Mouse (Mus musculus) kidney, postnatal 36 days (tissue): ENCODE data around the gene Stx8.

ENCODE experiments used
- DNase-seq, 2 experiments: peaks; one replicate each; pipeline ENCODE4 v3.0.0; 2021 to 2022; ENCODE audit warnings: mixed read lengths in 2 of 2

Stx8 gene

DNA sequence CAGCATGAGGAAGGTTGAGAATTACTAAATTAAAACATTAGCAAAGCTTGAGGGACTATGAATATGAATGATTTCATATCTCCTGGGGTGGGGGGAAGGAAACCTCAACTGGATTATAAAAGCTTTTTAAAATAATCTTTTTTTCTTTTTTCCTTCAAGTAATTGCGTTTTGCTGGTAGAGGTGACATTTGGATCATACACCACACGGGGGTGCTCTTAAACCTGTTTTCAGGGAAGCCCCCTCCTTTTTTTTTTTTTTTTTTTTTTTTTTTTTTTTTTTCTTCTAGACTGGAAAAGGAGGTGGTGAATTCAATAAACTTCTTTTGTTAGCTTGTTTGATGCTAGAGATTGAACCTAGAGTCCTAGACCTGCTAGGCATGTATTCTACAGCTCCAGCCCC is 9.3 kb downstream of the Stx8 start:
- DNase-seq, result peak in 1 of 2 experiments; percentile 36

DNA sequence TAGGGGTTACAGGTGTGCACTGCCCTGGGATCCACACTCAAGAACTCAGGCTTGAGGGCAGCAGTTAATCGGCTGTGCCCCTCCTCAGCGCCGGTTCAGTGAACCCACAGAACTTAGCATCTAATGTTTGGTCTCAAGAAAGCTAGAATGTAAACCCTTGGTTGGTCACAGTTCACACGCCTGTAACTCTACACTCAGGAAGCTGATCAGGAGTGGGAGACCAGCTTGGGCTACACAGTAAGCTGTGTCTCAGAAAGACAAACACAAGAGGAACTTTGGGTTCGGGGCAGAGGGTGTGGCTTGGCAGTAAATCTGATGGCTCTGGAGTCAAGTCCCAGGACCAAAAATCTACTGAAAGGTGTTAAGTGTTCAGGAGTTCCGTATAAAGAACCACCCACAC is 17.6 kb downstream of the Stx8 start:
- no peak for DNase-seq

- DNase-seq, result no peak
These were observed 25.2 kb downstream of the Stx8 start for GRCm38 (mm10) chr11:67991240-67991639.

DNA sequence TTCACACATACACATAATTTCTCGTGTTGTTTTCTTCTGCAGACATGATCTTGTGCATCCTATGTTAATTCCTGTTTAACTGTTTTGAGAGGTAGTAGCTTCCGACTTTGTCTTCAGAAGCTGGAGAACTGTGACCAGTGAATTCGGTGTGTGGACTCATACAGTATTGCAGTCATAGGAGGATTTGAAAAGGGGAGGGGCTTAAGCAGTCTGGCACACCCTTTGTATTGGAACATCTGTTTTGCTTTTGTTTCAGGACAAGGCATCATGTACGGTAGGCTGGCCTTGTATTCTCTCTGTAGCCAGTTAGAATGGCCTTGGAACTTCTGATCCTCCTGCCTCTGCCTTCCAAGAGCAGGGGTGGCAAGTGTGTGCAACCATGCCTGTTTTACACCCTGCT is 30.0 kb downstream of the Stx8 start:
- DNase-seq, result no peak

GRCm38 (mm10) chr11:67998905-67999304 is 32.9 kb downstream of the Stx8 start:
- no peak for DNase-seq

- DNase-seq, result no peak
These were observed 33.6 kb downstream of the Stx8 start for GRCm38 (mm10) chr11:67999629-68000028.

DNA sequence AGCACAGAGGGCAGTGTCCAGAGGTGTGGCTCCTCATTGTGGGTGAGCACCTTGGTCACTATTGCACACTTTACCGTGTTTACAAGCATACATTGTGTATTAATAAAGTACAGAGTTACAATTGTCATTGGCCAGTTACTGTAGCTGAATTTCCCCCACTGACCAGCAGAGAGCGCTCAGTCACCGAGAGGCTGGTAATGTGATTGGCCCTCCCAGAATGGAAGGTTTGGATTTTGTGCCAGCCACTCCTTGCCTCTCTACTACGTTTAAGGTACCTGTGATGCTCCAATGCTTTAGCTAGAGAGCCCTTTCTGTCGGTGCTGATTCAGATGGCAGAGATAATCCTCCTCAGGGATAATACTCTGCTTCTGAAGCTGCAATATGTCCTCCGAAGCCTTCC is 38.2 kb downstream of the Stx8 start:
- DNase-seq, result peak; percentile 52 to 85

GRCm38 (mm10) chr11:68006216-68006789 is 40.3 kb downstream of the Stx8 start:
- DNase-seq, result no peak

DNA sequence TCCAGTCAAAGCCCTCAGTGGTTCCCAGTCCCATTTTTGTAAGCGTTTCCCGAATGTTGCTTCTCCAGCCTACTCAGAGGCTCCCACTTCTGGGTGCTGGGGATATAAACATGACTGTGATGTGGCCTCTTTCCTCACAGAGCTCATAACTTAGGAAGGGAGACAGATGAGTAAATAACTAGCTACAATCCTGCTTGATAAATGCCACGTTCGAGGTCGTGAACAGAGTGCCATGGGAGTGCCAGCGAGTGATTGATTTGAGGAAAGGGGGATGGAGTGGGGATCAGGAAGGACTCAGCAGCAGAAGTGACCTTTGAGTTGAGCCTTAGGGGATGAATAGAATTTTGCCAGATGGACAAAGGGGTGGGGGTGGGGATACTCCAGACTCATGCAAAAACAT is 41.7 kb downstream of the Stx8 start:
- DNase-seq, result no peak

DNA sequence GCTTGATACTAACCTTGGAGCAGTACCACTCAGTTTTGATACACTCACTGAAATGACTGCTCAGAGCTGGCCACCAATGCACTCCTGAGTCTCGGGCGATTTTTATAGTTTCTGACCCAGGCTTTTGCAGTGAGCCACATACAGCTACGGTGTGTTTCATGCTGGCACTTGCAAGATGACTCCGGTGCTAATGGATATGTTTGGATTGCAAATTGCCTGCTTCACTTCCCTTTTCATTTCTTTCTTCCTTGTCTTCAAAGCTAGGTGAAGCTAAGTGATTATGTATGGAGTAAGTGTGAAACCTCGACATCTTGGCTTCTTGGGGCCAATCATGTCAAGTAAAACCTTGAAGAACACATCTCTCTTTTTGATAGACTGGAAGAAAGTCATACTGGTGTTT is 43.4 kb downstream of the Stx8 start:
- no peak for DNase-seq

GRCm38 (mm10) chr11:68012207-68012606 is 46.2 kb downstream of the Stx8 start:
- DNase-seq, result no peak

- DNase-seq, result no peak
These were observed 52.2 kb downstream of the Stx8 start for GRCm38 (mm10) chr11:68018191-68018590.

GRCm38 (mm10) chr11:68019156-68019555 is 53.2 kb downstream of the Stx8 start:
- DNase-seq, result no peak

DNA sequence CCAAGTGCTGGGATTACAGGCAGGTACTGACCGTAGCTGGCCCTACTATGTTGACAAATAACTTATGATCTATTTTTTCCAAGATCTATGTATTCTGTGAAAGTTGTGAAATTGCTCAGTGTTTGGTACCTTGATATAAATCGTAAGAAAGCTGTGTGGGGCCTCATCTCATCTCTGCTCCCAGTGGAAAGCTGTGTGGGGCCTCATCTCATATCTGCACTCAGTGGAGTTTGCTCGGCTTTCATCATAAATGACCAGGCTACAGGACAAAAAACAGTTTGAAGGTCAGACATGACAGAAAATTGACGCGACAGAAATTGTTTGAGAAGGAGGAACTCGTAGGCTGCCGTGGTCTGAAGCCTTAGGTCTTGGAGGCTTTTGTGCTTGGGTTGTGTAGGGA is 56.0 kb downstream of the Stx8 start:
- no peak for DNase-seq

GRCm38 (mm10) chr11:68022895-68023294 is 56.9 kb downstream of the Stx8 start:
- DNase-seq, result peak in 1 of 2 experiments; percentile 14

- DNase-seq, result no peak
These were observed 57.9 kb downstream of the Stx8 start for GRCm38 (mm10) chr11:68023811-68024369.

DNA sequence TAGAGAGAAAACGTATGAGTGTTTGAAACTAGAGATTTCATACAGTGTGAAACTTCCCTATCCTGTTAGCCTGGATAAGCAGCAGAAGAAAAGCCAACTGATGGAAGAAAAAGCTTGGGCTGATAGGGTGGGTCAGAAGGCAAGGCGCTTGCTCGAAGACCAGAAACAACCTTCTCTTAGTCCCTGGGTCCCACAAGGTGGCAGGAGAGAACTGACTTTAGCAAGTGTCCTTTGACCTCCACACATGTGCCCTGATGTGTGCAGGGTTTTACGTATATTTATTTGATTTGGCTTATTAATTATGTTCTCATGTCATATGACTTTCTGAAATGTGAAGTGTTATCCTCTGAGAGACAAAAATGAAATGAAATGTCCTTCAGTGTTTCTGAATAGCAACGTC is 60.6 kb downstream of the Stx8 start:
- peak in 1 of 2 experiments; percentile 31 for DNase-seq

GRCm38 (mm10) chr11:68029079-68029478 is 63.1 kb downstream of the Stx8 start:
- no peak for DNase-seq

DNA sequence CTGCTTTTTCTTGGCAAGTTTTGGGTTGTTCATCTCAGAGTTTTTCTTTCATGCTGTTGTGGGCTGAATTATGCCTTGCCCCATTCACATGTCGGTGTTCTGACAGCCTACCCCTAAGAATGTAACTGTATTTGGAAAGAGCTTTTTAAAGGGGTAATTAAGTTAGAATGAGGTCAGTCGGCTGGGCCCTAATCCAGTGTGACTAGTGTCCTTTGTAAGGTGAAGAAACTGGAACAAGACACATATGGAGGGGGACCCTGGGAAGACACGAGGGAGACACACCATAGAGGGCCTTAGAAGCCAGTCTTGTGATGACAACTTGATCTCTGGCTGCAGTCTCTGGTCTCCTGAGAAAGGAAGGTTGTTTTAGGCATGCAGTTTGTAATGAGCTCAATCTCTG is 63.9 kb downstream of the Stx8 start:
- no peak for DNase-seq

- peak; percentile 18 to 19 for DNase-seq
These were observed 64.8 kb downstream of the Stx8 start for GRCm38 (mm10) chr11:68030771-68031170.

GRCm38 (mm10) chr11:68032448-68032847 is 66.5 kb downstream of the Stx8 start:
- DNase-seq, result no peak

GRCm38 (mm10) chr11:68033331-68033926 is 67.4 kb downstream of the Stx8 start:
- DNase-seq, result no peak

DNA sequence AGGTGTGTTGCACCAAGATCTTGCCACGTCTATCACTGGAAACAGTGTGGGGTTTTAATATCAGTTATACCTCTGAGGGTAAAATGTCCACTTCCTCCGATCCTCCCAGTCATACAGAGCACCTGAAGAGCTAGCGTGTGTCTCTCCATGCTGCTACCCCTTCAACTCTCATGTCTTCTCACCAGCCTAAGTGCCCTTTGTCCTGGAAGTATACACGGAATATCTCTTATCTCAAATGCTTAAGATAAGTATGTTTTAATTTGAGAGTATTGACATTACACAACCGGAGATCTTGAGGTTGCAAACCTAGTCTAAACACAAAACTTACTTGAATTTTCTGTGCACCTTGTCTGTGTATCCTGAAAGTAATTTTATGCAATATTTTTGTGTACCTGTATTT is 68.4 kb downstream of the Stx8 start:
- no peak for DNase-seq

- DNase-seq, result no peak
These were observed 69.4 kb downstream of the Stx8 start for GRCm38 (mm10) chr11:68035303-68035891.
